Mouse (Mus musculus): Measurements from ENCODE around the gene Taf1d. TPM values are rescaled to one million over a fixed set of nuclear protein-coding genes. Genes with fewer than 3 reads are reported as not detected.

Gene Taf1d
- total and polyA plus RNA-seq, 2 experiments from 2014 or later = 46.0 to 49.1 TPM

GRCm38 (mm10) chr9:15365856-15366255 lies 59.8 kb downstream of the Taf1d start:
- no peak overlapping the region for H3K4me3 ChIP-seq (ENCODE audit: low read depth, low read length)

GRCm38 (mm10) chr9:15366260-15366659 lies 60.2 kb downstream of the Taf1d start:
- TF ChIP-seq CTCF (IDR thresholded peaks at IDR 0.05) = no peak
- H3K4me3 ChIP-seq (ENCODE audit: low read depth, low read length) = no peak overlapping the region
- no peak for DNase-seq (ENCODE audit: low spot score)

More at GRCm38 (mm10) chr9:15365856-15366255, 59.8 kb downstream of the Taf1d start:
- Histone ChIP-seq H3K36me3 (ENCODE audit: insufficient read depth, low read length) (no peaks in the 10 kb centered on the region), H3K9ac (replicated peaks; ENCODE audit: low read length, poor library complexity, severe bottlenecking) (no peak overlapping the region), H3K4me2 (ENCODE audit: low read depth, low read length, poor library complexity, severe bottlenecking) (no peak overlapping the region), H3K27me3 (ENCODE audit: insufficient read depth, low read length) (0 out of 2 replicates have a peak, but pooled peaks cover 2% of the 10 kb centered on the region), H3K27ac (ENCODE audit: low read depth, low read length) (no peak overlapping the region), H3K9me3 (ENCODE audit: low read length) (no peaks in the 10 kb centered on the region), H3K4me1 (ENCODE audit: insufficient read depth, low read length) (no peaks in the 10 kb centered on the region)
- peak; percentile 79 for TF ChIP-seq CTCF (IDR thresholded peaks at IDR 0.05)
- 70% methylated on average over 1 of the region's 1 CpGs for WGBS
- DNase-seq (ENCODE audit: low spot score) (peak; percentile 76), ATAC-seq (ENCODE audit: low FRiP score) (peak; percentile 86)

More at GRCm38 (mm10) chr9:15366260-15366659, 60.2 kb downstream of the Taf1d start:
- WGBS = 51% methylated on average over 2 of the region's 2 CpGs
- Histone ChIP-seq H3K4me1 (ENCODE audit: insufficient read depth, low read length) (no peaks in the 10 kb centered on the region), H3K27me3 (ENCODE audit: insufficient read depth, low read length) (no peaks in the 10 kb centered on the region), H3K4me2 (ENCODE audit: low read depth, low read length, poor library complexity, severe bottlenecking) (no peak overlapping the region), H3K9ac (replicated peaks; ENCODE audit: low read length, poor library complexity, severe bottlenecking) (no peak overlapping the region), H3K36me3 (ENCODE audit: insufficient read depth, low read length) (no peaks in the 10 kb centered on the region), H3K9me3 (ENCODE audit: low read length) (no peaks in the 10 kb centered on the region), H3K27ac (ENCODE audit: low read depth, low read length) (no peak overlapping the region)
- ATAC-seq (ENCODE audit: low FRiP score) = no peak

Small RNA genes within 50 kb of the gene (microRNA-seq; reads per million reads assigned to microRNA genes)
- gene Gm49349 (ENCODE audit: borderline number of aligned reads) = not detected
- not detected for gene mmu-mir-7650 (ENCODE audit: borderline number of aligned reads)

Other genes starting within 250 kb of the Taf1d start
- gene Hephl1, start 194.1 kb upstream of the Taf1d start, total RNA-seq (2014; rRNA removed) = 0.14 and 0.16 TPM in 2 replicates
- 0.05 TPM in 2 replicates for gene Hephl1, start 194.1 kb upstream of the Taf1d start, polyA plus RNA-seq (2015; fragmentation: Nextera tagmentation; extraction: Ambion mirVana)
- gene Vstm5, start 67.2 kb upstream of the Taf1d start, total RNA-seq (2014; rRNA removed) = 37.4 and 43.4 TPM in 2 replicates
- gene Vstm5, start 67.2 kb upstream of the Taf1d start, polyA plus RNA-seq (2015; fragmentation: Nextera tagmentation; extraction: Ambion mirVana) = 30.6 and 37.2 TPM in 2 replicates
- gene Med17, start 26.3 kb upstream of the Taf1d start, total RNA-seq (2014; rRNA removed) = 28.6 and 28.8 TPM in 2 replicates
- gene Med17, start 26.3 kb upstream of the Taf1d start, polyA plus RNA-seq (2015; fragmentation: Nextera tagmentation; extraction: Ambion mirVana) = 19.4 and 24.6 TPM in 2 replicates
- 16.4 and 16.7 TPM in 2 replicates for gene 4931406C07Rik, start 234 bp downstream of the Taf1d start, total RNA-seq (2014; rRNA removed)
- gene 4931406C07Rik, start 234 bp downstream of the Taf1d start, polyA plus RNA-seq (2015; fragmentation: Nextera tagmentation; extraction: Ambion mirVana) = 11.6 and 14.8 TPM in 2 replicates
- 17.8 and 30.6 TPM in 2 replicates for gene Cep295, start 51.6 kb downstream of the Taf1d start, total RNA-seq (2014; rRNA removed)
- gene Cep295, start 51.6 kb downstream of the Taf1d start, polyA plus RNA-seq (2015; fragmentation: Nextera tagmentation; extraction: Ambion mirVana) = 8.9 and 11.2 TPM in 2 replicates
- 3.5 and 5.0 TPM in 2 replicates for gene Smco4, start 187.2 kb downstream of the Taf1d start, total RNA-seq (2014; rRNA removed)
- gene Smco4, start 187.2 kb downstream of the Taf1d start, polyA plus RNA-seq (2015; fragmentation: Nextera tagmentation; extraction: Ambion mirVana) = 0.38 and 0.42 TPM in 2 replicates